Mouse (Mus musculus) layer of hippocampus, adult 2 months (tissue): ENCODE results near the gene Cfap97. TPM values are rescaled to one million over a fixed set of nuclear protein-coding genes. Genes with fewer than 3 reads are reported as not detected.
"Not testable (repeated sequence)": the region's sequence is repeated elsewhere in the genome, so short reads cannot be mapped to it uniquely, and the experiment has no call there.

Experiments used
- DNase-seq, 2 experiments: peaks; one replicate each; pipeline ENCODE4 v3.0.0; 2022; ENCODE audit warnings: low spot score in 2 of 2
- H3K27ac ChIP-seq: fragments of 200-600 bp; 2 replicates; pipeline ENCODE4 v1.8.1; 2022
- H3K4me3 ChIP-seq: fragments of 200-600 bp; 2 replicates; pipeline ENCODE4 v1.8.1; 2022; ENCODE audit warnings: mild to moderate bottlenecking
- CTCF ChIP-seq: fragments of 200-600 bp; conservative IDR thresholded peaks from 2 replicates; pipeline ENCODE4 v1.8.1; 2022; ENCODE audit warnings: antibody characterized with exemption, mild to moderate bottlenecking, moderate library complexity
- long read RNA-seq, 2 experiments: library from polyadenylated mRNA; stranded (forward); transcript quantifications; one replicate each; pipeline ENCODE4 v2.0.0; 2021; ENCODE audit warnings: borderline mapping rate in 2 of 2
- total RNA-seq, 2 experiments: library from RNA; stranded (reverse); gene quantifications; 2 replicates each; pipeline ENCODE4 v1.2.3; 2021

Cfap97 gene
- total RNA-seq: 10 to 100 TPM; 25.2 to 26.2 TPM
- long read RNA-seq, experiment 1, full-length matches to known transcripts: 7 of 19 reads
- long read RNA-seq, experiment 1, partial matches to known transcripts: 1 of 19 reads
- long read RNA-seq, experiment 1, other reads (novel, unspliced or antisense): 11 of 19 reads
- long read RNA-seq, experiment 2, full-length matches to known transcripts: 12 of 22 reads
- long read RNA-seq, experiment 2, partial matches to known transcripts: 3 of 22 reads
- long read RNA-seq, experiment 2, other reads (novel, unspliced or antisense): 7 of 22 reads

DNA sequence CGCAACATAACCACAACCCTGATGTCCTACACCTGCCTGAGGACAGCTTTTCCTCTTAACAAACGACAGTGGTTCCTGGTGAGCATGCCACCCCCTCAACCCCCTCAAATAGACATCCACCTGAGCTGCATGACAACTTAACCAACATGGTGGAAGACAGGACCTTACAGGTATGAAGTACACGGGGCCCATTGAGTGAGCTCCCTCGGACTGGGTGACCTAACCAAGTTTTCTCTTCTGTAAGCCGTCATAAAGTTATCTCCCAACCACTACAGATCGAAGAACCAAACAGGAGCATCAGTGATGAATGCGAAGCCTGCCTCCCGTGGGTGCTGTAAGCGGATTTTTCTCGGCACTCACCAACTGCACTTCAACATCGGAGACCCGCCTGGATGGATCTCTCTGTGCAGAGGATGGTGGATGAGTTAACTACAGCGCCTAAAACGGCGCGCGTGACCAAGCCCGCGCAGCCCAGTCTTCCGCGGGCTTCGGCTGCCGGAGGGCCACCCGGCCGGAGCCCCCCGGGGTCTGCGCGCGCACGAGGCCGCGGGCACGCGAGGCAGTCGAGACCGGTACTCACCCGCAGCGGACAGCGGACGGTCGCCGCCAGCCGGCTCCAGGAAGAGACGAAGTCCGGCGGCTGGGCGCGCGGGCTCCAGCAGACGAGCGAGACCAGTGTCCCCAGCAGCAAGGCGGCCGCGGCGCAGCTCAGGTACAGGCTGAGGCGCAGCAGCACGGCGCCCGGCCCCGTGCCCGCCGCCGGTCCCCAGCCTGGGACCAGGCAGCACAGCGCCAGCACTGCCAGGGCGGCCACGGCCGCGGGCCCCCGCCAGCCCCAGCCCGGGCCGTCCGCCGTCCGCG lies at the start of gene Cfap97:
Cfap97 (plus strand) TSS at position 570 of the 861 bp plus-strand sequence.
- no peak for TF ChIP-seq CTCF
- Histone ChIP-seq H3K27ac (peak within 1 kb of the TSS; percentile 88), H3K4me3 (peak within 1 kb of the TSS; percentile 78)
- peak in 1 of 2 experiments; percentile 18 for DNase-seq

DNA sequence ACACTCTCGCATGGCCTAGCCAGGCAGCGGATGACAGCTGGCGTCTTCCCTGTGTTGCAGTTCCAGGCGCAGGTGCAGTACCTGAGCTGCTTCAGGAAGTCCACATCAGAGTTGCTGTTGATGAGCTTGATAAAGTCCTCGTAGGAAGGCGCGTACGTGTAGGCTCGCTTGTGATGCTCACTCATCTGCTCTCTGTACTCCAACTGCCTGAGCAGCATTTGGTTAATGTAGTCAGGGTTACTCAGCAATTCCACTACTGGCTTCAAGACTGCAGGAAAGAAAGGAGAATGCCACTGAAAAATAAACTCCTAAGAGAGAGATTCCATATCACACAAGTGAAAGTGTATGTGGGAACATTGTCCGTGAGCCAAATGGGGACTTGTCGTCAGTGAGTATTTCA lies 48.1 kb upstream of the Cfap97 start:
- no peak overlapping the region for H3K4me3 ChIP-seq
- no peak for TF ChIP-seq CTCF
- no peak overlapping the region for H3K27ac ChIP-seq
- DNase-seq: no peak

- TF ChIP-seq CTCF: no peak
- no peak for DNase-seq
- H3K27ac ChIP-seq: no peak overlapping the region
- H3K4me3 ChIP-seq: no peak overlapping the region
Measured at GRCm38 (mm10) chr8:46107690-46108089, 43.9 kb upstream of the Cfap97 start.

GRCm38 (mm10) chr8:46113421-46114170 lies 38.0 kb upstream of the Cfap97 start:
- not testable (repeated sequence) for H3K27ac ChIP-seq, H3K4me3 ChIP-seq, DNase-seq

DNA sequence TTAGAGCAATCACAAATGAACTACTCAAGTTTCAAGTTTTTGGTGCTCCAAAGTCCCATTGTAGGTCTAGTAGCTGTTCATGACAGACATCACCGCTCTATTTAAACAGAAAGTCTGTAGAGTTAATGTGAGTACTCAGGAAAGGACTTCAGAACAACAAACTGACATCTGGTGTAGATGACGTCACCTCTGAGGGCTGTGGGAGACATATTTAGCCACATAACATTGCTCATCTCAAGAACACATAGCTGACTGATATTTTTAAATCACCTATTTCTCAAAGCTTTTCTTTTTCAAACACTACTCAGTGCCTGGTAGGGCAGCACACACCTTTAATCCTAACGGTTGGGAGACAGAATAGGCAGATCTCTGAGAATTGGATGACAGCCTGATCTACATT lies 34.4 kb upstream of the Cfap97 start:
- Histone ChIP-seq H3K4me3 (no peak overlapping the region), H3K27ac (0 out of 2 replicates have a peak overlapping the region, but pooled peaks have one; percentile 6)
- peak in 1 of 2 experiments; percentile 18 for DNase-seq
- TF ChIP-seq CTCF: no peak

DNA sequence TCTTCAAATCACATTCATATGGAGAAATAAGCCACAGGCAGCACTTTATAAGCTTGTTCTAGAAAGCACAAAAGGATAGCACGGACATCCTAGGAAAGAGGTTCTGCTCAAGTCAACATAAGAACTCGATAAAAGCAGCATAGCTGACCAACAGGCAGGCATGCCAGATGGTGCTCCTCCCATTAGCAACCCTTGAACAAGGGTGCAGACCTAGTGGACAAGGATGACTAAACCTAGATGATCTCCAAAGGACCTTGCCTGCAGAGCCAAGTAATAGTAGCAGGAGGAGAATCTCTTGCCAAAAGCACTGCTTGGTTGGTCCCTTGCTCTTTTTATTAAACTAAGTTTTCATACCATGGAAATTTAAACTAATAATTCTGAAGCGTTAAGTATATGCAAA lies 32.4 kb upstream of the Cfap97 start:
- TF ChIP-seq CTCF: no peak
- no peak overlapping the region for H3K4me3 ChIP-seq
- DNase-seq: no peak
- no peak overlapping the region for H3K27ac ChIP-seq

DNA sequence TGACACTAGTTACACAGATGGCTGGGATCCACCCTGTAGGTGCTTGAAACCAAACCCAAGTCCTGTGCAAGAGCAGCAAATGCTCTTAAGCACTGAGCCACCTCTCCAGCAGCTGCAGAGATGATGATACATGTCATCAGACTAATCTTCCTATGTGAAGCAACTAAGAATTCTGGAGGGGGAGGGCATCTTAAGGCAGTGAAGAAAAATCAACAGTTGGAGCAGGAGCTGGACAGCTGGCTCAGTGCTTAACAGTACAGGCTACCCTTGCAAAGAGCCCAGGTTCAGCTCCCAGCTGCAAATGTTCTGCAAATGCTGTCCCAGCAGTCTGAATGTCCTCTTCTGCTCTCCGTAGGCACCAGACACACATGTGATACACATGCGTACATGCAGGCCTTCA lies 29.1 kb upstream of the Cfap97 start:
- no peak for DNase-seq
- Histone ChIP-seq H3K4me3 (no peak overlapping the region), H3K27ac (no peak overlapping the region)
- no peak for TF ChIP-seq CTCF

DNA sequence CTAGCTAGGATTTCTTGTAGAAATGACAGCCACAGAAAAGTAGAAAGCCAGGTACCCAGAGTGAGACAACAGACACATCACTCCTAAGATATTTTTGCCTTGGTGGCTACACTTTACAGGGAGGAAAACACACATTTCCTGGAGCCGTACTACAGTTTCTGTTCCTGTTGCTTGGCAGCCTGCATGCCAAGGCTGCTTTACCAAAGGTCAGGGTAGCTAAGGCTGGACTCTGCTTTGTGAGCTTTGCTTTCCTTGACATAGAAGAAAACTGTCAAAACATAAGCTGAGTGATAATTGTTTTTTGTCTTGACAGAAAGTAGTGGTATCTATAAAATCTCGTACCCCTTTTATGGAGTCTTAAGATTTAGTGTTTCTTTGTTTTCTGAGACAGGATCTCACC lies 21.1 kb upstream of the Cfap97 start:
- no peak for TF ChIP-seq CTCF
- Histone ChIP-seq H3K27ac (no peak overlapping the region), H3K4me3 (no peak overlapping the region)
- DNase-seq: no peak

DNA sequence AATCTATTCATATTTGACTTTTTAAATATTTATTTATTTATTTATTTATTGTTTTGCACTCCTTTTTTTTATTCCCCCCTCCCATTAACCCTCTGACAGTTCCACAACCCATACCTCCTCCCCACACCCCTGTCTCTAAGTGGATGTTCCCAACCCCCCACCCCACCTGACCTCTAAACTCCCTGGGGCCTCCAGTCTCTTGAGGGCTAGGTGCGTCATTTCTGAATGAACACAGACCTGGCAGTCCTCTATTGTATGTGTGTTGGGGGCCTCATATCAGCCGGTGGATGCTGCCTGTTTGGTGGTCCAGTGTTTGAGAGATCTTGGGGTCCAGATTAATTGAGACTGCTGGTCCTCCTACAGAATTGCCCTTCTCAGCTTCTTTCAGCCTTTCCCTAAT lies 16.0 kb upstream of the Cfap97 start:
- not testable (repeated sequence) for DNase-seq, H3K27ac ChIP-seq, H3K4me3 ChIP-seq

- Histone ChIP-seq H3K4me3 (no peak overlapping the region), H3K27ac (no peak overlapping the region)
- no peak for DNase-seq
- TF ChIP-seq CTCF: no peak
Measured at GRCm38 (mm10) chr8:46137336-46137735, 14.2 kb upstream of the Cfap97 start.

GRCm38 (mm10) chr8:46137843-46138596 lies 13.6 kb upstream of the Cfap97 start:
- no peak for TF ChIP-seq CTCF
- DNase-seq: peak in 1 of 2 experiments; percentile 44
- peak overlapping the region; percentile 71; the same call in 1 of the 2 replicates for H3K27ac ChIP-seq

GRCm38 (mm10) chr8:46140376-46141120 lies 11.0 kb upstream of the Cfap97 start:
- no peak for TF ChIP-seq CTCF
- no peak overlapping the region for H3K4me3 ChIP-seq
- no peak for DNase-seq
- H3K27ac ChIP-seq: peak overlapping the region; percentile 11; the same call in 1 of the 2 replicates

More at GRCm38 (mm10) chr8:46137843-46138596, 13.6 kb upstream of the Cfap97 start:
- no peak overlapping the region for H3K4me3 ChIP-seq
